Mouse (Mus musculus) lung, postnatal 0 days (tissue): ENCODE data around the gene Gfra1.

Experiments
- CTCF ChIP-seq: IDR thresholded peaks from 2 replicates; pipeline ENCODE4 v1.5.1; 2016; ENCODE audit warnings: antibody characterized with exemption, mild to moderate bottlenecking
- EP300 ChIP-seq: IDR thresholded peaks from 2 replicates; pipeline ENCODE4 v1.6.1; 2016; ENCODE audit warnings: antibody characterized with exemption, mild to moderate bottlenecking, control low read depth

DNA sequence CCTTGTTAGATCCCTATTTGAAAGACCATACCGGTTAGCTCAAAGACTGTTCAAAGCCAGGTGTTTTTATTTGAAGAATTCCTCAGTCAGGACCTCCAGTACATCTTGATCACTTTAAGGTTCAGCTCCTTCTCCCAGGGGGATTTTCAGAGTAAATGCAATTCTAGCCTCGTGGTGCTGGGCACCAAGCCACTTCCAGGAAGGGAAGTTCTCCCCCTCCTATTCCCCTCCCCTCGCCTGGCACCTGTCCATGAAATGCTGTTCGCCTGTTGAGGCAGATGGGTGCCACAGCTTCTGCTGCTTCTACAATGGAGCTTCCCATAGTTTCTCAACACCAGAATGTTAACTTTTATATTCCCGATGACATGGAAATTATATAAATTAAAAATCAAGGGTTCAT lies 139.2 kb downstream of the Gfra1 start:
- TF ChIP-seq CTCF (no peak), EP300 (no peak)
